Mouse (Mus musculus) macrophage (primary cell): ENCODE measurements around the gene Pef1. TPM values are rescaled to one million over a fixed set of nuclear protein-coding genes. Genes with fewer than 3 reads are reported as not detected.

ENCODE experiments used
- H3K27ac ChIP-seq: fragments of 350-480 bp; formaldehyde crosslinking; 2 replicates; pipeline ENCODE4 v1.9.0; 2021
- H3K36me3 ChIP-seq: fragments of 350-480 bp; formaldehyde crosslinking; 2 replicates; pipeline ENCODE4 v1.9.0; 2021; ENCODE audit errors: inconsistent target
- H3K4me3 ChIP-seq: fragments of 350-480 bp; formaldehyde crosslinking; 2 replicates; pipeline ENCODE4 v1.9.0; 2021; ENCODE audit errors: inconsistent target
- H3K79me2 ChIP-seq: fragments of 350-480 bp; formaldehyde crosslinking; 2 replicates; pipeline ENCODE4 v1.9.0; 2021; ENCODE audit errors: inconsistent target
- WGBS: methylation state at CpG from one replicate; pipeline ENCODE4 v1.1.7; 2026; ENCODE audit warnings: inconsistent platforms; ENCODE audit not compliant: missing documents; 5-methylcytosine and 5-hydroxymethylcytosine counted together
- polyA plus RNA-seq: library from polyadenylated mRNA; stranded (reverse); fragments of 250-400 nt; gene quantifications from 3 replicates; pipeline ENCODE4 v1.2.4, GENCODE M21; 2018; ENCODE audit warnings: inconsistent platforms
- total RNA-seq, 78 experiments: library from RNA; depleted of rRNA; stranded (reverse); fragments of 250-400 nt; gene quantifications; 1 replicate in 9 of 78; 2 replicates in 24 of 78; 3 replicates in 43 of 78; 4 replicates in 2 of 78; pipeline ENCODE4 v1.2.4; 2018; ENCODE audit warnings: inconsistent platforms in 56 of 78

Pef1 gene
- total RNA-seq (2018; cell fraction: chromatin; rRNA removed), result 10 to 100 TPM in 3 of 26 experiments, 1 to 10 TPM in 23; 1.5 to 13.6 (median 4.4) TPM
- total RNA-seq (2018; cell fraction: cytosol; rRNA removed), result 10 to 100 TPM; 21.6 to 42.1 (median 33.6) TPM
- 10 to 100 TPM in 18 of 26 experiments, 1 to 10 TPM in 8; 4.9 to 22.9 (median 13.6) TPM for total RNA-seq (2018; cell fraction: nucleus; rRNA removed)
- 17.5 to 36.8 TPM (median 33.1 TPM) in 3 replicates for polyA plus RNA-seq

GRCm38 (mm10) chr4:130102111-130102651, at the start of gene Pef1:
Gene Pef1 (plus strand): TSS chr4:130102558.
- Histone ChIP-seq H3K27ac (no peak within 1 kb of the TSS), H3K4me3 (no peak within 1 kb of the TSS), H3K36me3 (no peaks in the 10 kb centered on the region), H3K79me2 (no peaks in the 10 kb centered on the region)
- WGBS, result 20% methylated on average over 6 of the region's 6 CpGs

GRCm38 (mm10) chr4:130053111-130053510, 49.2 kb upstream of the Pef1 start:
- H3K79me2 ChIP-seq, result no peaks in the 10 kb centered on the region
- 92% methylated on average over 9 of the region's 9 CpGs for WGBS
- no peak overlapping the region for H3K27ac ChIP-seq
- H3K36me3 ChIP-seq, result no peaks in the 10 kb centered on the region
- no peak overlapping the region for H3K4me3 ChIP-seq

- Histone ChIP-seq H3K27ac (no peak overlapping the region), H3K4me3 (no peak overlapping the region), H3K79me2 (no peaks in the 10 kb centered on the region), H3K36me3 (no peaks in the 10 kb centered on the region)
- WGBS, result 67% methylated on average over 1 of the region's 1 CpGs
These were observed 47.6 kb upstream of the Pef1 start for GRCm38 (mm10) chr4:130054727-130055126.

- H3K79me2 ChIP-seq, result no peaks in the 10 kb centered on the region
- H3K4me3 ChIP-seq, result no peak overlapping the region
- WGBS, result 91% methylated on average over 8 of the region's 14 CpGs
- H3K36me3 ChIP-seq, result no peaks in the 10 kb centered on the region
- H3K27ac ChIP-seq, result no peak overlapping the region
These were observed 47.0 kb upstream of the Pef1 start for GRCm38 (mm10) chr4:130055160-130056010.

- no peak overlapping the region for H3K4me3 ChIP-seq
- H3K27ac ChIP-seq, result no peak overlapping the region
- H3K36me3 ChIP-seq, result no peaks in the 10 kb centered on the region
- no peaks in the 10 kb centered on the region for H3K79me2 ChIP-seq
- 86% methylated on average over 3 of the region's 3 CpGs for WGBS
These were observed 46.4 kb upstream of the Pef1 start for GRCm38 (mm10) chr4:130056011-130056322.

- no peaks in the 10 kb centered on the region for H3K36me3 ChIP-seq
- no peak overlapping the region for H3K27ac ChIP-seq
- WGBS, result 83% methylated on average over 3 of the region's 3 CpGs
- no peaks in the 10 kb centered on the region for H3K79me2 ChIP-seq
- no peak overlapping the region for H3K4me3 ChIP-seq
These were observed 45.9 kb upstream of the Pef1 start for GRCm38 (mm10) chr4:130056471-130056870.

- Histone ChIP-seq H3K4me3 (no peak overlapping the region), H3K79me2 (no peaks in the 10 kb centered on the region), H3K36me3 (no peaks in the 10 kb centered on the region), H3K27ac (no peak overlapping the region)
These were observed 41.4 kb upstream of the Pef1 start for GRCm38 (mm10) chr4:130060937-130061336.

GRCm38 (mm10) chr4:130063191-130063590, 39.2 kb upstream of the Pef1 start:
- Histone ChIP-seq H3K4me3 (no peak overlapping the region), H3K27ac (no peak overlapping the region), H3K36me3 (no peaks in the 10 kb centered on the region), H3K79me2 (no peaks in the 10 kb centered on the region)
- WGBS, result 75% methylated on average over 6 of the region's 7 CpGs

GRCm38 (mm10) chr4:130066816-130067215, 35.5 kb upstream of the Pef1 start:
- no peaks in the 10 kb centered on the region for H3K79me2 ChIP-seq
- H3K27ac ChIP-seq, result no peak overlapping the region
- H3K4me3 ChIP-seq, result no peak overlapping the region
- no peaks in the 10 kb centered on the region for H3K36me3 ChIP-seq
- WGBS, result 38% methylated on average over 8 of the region's 8 CpGs

GRCm38 (mm10) chr4:130070523-130070922, 31.8 kb upstream of the Pef1 start:
- Histone ChIP-seq H3K36me3 (no peaks in the 10 kb centered on the region), H3K79me2 (no peaks in the 10 kb centered on the region), H3K4me3 (no peak overlapping the region), H3K27ac (no peak overlapping the region)
- 81% methylated on average over 3 of the region's 3 CpGs for WGBS

GRCm38 (mm10) chr4:130071758-130072157, 30.6 kb upstream of the Pef1 start:
- 21% methylated on average over 2 of the region's 2 CpGs for WGBS
- Histone ChIP-seq H3K27ac (no peak overlapping the region), H3K79me2 (no peaks in the 10 kb centered on the region), H3K36me3 (no peaks in the 10 kb centered on the region), H3K4me3 (no peak overlapping the region)

- H3K27ac ChIP-seq, result no peak overlapping the region
- no peaks in the 10 kb centered on the region for H3K36me3 ChIP-seq
- no peaks in the 10 kb centered on the region for H3K79me2 ChIP-seq
- H3K4me3 ChIP-seq, result no peak overlapping the region
- 98% methylated on average over 4 of the region's 4 CpGs for WGBS
These were observed 29.0 kb upstream of the Pef1 start for GRCm38 (mm10) chr4:130073367-130073766.

GRCm38 (mm10) chr4:130074761-130075515, 27.4 kb upstream of the Pef1 start:
- Histone ChIP-seq H3K4me3 (no peak overlapping the region), H3K36me3 (no peaks in the 10 kb centered on the region), H3K27ac (no peak overlapping the region), H3K79me2 (no peaks in the 10 kb centered on the region)
- 21% methylated on average over 17 of the region's 17 CpGs for whole genome bisulfite sequencing

- Histone ChIP-seq H3K36me3 (no peaks in the 10 kb centered on the region), H3K4me3 (no peak overlapping the region), H3K79me2 (no peaks in the 10 kb centered on the region), H3K27ac (no peak overlapping the region)
- WGBS, result 91% methylated on average over 8 of the region's 8 CpGs
These were observed 25.5 kb upstream of the Pef1 start for GRCm38 (mm10) chr4:130076856-130077255.
